Mouse (Mus musculus): ENCODE data around the gene Afmid.

- TF ChIP-seq CTCF (IDR thresholded peaks at IDR 0.05; ENCODE audit: low read depth) (no peak), EP300 (IDR thresholded peaks at IDR 0.05; ENCODE audit: low read depth) (no peak)
These were observed 41.9 kb upstream of the Afmid start for GRCm38 (mm10) chr11:117783683-117784309.
